Mouse (Mus musculus): ENCODE results near the gene Calcrl.

GRCm38 (mm10) chr2:84467391-84467790 lies 42.2 kb upstream of the Calcrl start:
- no peak for TF ChIP-seq CTCF (IDR thresholded peaks at IDR 0.05; ENCODE audit: low read depth, low read length)
- no peak for TF ChIP-seq EP300 (IDR thresholded peaks at IDR 0.05; ENCODE audit: insufficient read depth, low read depth, low read length)
- no peak for TF ChIP-seq POLR2A (IDR thresholded peaks at IDR 0.05; ENCODE audit: insufficient read depth, low read length)

Data from ES-Bruce4 (cell line).